Mouse (Mus musculus): Measurements from ENCODE around the gene Mbnl2. TPM values are rescaled to one million over a fixed set of nuclear protein-coding genes. Genes with fewer than 3 reads are reported as not detected.

Gene Mbnl2
- total and polyA plus RNA-seq, 3 experiments: 23.8 to 28.9 (median 23.9) TPM

DNA sequence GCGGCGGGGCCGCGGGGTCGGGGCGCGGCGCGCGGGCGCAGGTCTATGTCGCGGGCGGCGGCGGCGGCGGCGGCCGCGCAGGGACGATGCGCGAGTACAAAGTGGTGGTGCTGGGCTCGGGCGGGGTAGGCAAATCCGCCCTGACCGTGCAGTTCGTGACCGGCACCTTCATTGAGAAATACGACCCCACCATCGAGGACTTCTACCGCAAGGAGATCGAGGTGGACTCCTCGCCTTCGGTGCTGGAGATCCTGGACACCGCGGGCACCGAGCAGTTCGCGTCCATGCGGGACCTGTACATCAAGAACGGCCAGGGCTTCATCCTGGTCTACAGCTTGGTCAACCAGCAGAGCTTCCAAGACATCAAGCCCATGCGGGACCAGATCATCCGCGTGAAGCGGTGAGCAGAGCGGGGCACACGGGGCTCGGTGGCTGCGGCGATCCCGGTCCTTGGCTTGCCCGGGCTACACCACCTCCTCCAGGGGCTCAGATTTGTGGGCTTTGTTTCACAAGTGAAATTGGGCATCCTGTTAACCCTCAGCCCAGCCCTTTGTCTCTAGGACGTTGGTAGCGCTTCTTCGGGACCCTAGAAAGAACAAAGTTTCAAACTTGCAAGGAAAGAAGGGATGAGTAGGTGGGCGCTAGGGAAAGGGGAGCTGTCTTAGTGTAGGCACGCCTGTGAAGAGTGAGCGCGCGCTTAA, 203.3 kb downstream of the Mbnl2 start:
- H3K9me3 ChIP-seq (replicated peaks; ENCODE audit: low read length): no peaks in the 10 kb centered on the region
- peak overlapping the region; percentile 45 for H3K9ac ChIP-seq (ENCODE audit: insufficient read depth, low read depth)
- peak overlapping the region; percentile 53 to 92 (median 78) for H3K4me3 ChIP-seq (replicated peaks in 1 of 3; ENCODE audit: low read depth in 2 of 3, low read length in 2 of 3, poor library complexity in 1 of 3)
- H3K79me2 ChIP-seq (replicated peaks; ENCODE audit: control insufficient read depth, extremely low read depth, insufficient read depth, poor library complexity, severe bottlenecking): no peaks in the 10 kb centered on the region
- H3K36me3 ChIP-seq (replicated peaks in 1 of 2; ENCODE audit: control insufficient read depth in 1 of 2, insufficient read depth in 1 of 2, low read length in 1 of 2): no peaks in the 10 kb centered on the region
- peak; percentile 6 for DNase-seq (ENCODE audit: extremely low read depth)
- peak overlapping the region; percentile 76 for H3K4me2 ChIP-seq (ENCODE audit: insufficient read depth, low read depth, poor library complexity, severe bottlenecking)
- dilution Hi-C loops (cut with MboI; ENCODE audit: extremely low pct_ligation_motif_present, extremely low pct_unique_long_range_greater_than_20kb, low sequenced_read_pairs) (no loop called here), in situ Hi-C loops (cut with MboI; ENCODE audit: low pct_ligation_motif_present, low pct_unique_long_range_greater_than_20kb, low sequenced_read_pairs) (no loop called here)
- H3K27me3 ChIP-seq (replicated peaks): no peaks in the 10 kb centered on the region
- peaks cover 0 to 13% of the 10 kb centered on the region in 2 experiments; a peak in 3 of 4 replicates for H3K4me1 ChIP-seq (ENCODE audit: control insufficient read depth in 1 of 2, insufficient read depth in 2 of 2)
- H3K27ac ChIP-seq (ENCODE audit: insufficient read depth, low read depth): no peak overlapping the region
- TF ChIP-seq MYC (IDR thresholded peaks at IDR 0.05; ENCODE audit: low read depth, low read length) (no peak), SIN3A (IDR thresholded peaks at IDR 0.05; ENCODE audit: low read length) (no peak), NRF1 (IDR thresholded peaks at IDR 0.05; ENCODE audit: low read depth, low read length) (0 out of 2 replicates have a peak, but pooled peaks have one; percentile 28), RAD21 (IDR thresholded peaks at IDR 0.05; ENCODE audit: low read depth, low read length) (no peak), ZNF384 (IDR thresholded peaks at IDR 0.05; ENCODE audit: low read depth, low read length) (no peak), POLR2A (IDR thresholded peaks at IDR 0.05; ENCODE audit: low read depth, low read length) (no peak)

DNA sequence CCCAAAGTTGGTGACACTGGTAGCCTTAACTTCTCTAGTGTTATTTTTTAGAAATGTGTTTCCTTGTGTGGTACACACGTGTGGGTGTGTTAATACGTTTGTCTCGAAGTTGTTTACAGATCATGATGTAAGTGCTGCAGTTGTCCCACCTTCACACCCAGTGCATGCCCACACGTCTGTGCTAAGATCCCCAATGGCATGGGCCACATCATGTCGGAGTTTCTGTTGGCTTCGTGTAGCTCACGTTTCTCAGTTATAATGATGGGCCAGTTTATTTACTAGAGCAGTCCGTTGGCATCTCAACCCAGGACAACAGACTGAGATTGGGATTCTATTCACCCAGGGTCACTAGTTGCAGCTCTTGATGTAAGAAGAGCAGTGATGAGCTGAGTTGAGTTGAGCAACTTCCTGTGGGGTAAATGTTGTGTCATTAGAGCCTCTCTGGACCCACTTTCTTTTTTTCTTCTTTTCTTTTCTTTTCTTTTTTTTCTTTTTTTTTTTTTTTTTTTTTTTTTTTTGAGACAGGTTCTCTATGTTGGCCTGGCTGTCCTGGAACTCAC, 205.0 kb downstream of the Mbnl2 start:
- H3K4me2 ChIP-seq (ENCODE audit: insufficient read depth, low read depth, poor library complexity, severe bottlenecking): no peak overlapping the region
- no peak for DNase-seq (ENCODE audit: extremely low read depth)
- H3K27ac ChIP-seq (ENCODE audit: insufficient read depth, low read depth): no peak overlapping the region

DNA sequence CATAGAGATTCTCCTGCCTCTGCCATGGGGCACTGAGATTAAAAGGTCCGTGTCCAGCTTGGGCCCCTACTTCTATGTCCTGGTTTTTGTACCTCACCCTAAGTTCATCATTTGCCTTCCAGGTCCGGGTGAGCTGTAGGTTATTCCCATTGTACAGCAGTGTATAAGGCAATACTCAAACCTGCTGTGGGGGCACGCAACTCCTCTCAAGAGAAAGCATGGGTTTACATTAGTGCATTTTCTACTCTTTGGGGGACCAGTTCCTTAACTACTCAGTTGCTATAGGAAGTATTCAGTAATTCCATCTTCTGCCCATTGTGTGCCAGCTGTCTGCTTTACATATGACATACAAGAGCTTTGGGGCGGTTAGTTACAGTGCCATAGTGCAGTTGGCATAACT, 205.5 kb downstream of the Mbnl2 start:
- Histone ChIP-seq H3K9me3 (replicated peaks; ENCODE audit: low read length) (no peaks in the 10 kb centered on the region), H3K4me1 (ENCODE audit: control insufficient read depth in 1 of 2, insufficient read depth in 2 of 2) (peaks cover 0 to 13% of the 10 kb centered on the region in 2 experiments; a peak in 3 of 4 replicates), H3K36me3 (replicated peaks in 1 of 2; ENCODE audit: control insufficient read depth in 1 of 2, insufficient read depth in 1 of 2, low read length in 1 of 2) (no peaks in the 10 kb centered on the region), H3K79me2 (replicated peaks; ENCODE audit: control insufficient read depth, extremely low read depth, insufficient read depth, poor library complexity, severe bottlenecking) (no peaks in the 10 kb centered on the region), H3K27me3 (replicated peaks) (no peaks in the 10 kb centered on the region), H3K4me3 (replicated peaks in 1 of 3; ENCODE audit: low read depth in 2 of 3, low read length in 2 of 3, poor library complexity in 1 of 3) (no peak overlapping the region), H3K27ac (ENCODE audit: insufficient read depth, low read depth) (no peak overlapping the region), H3K4me2 (ENCODE audit: insufficient read depth, low read depth, poor library complexity, severe bottlenecking) (no peak overlapping the region), H3K9ac (ENCODE audit: insufficient read depth, low read depth) (no peak overlapping the region)
- in situ Hi-C loops (cut with MboI; ENCODE audit: low pct_ligation_motif_present, low pct_unique_long_range_greater_than_20kb, low sequenced_read_pairs): no loop called here
- TF ChIP-seq CTCF (conservative IDR thresholded peaks at IDR 0.05 in 1 of 2, IDR thresholded peaks at IDR 0.05 in 1 of 2; ENCODE audit: low read depth in 2 of 2, low read length in 2 of 2) (no peak), NRF1 (IDR thresholded peaks at IDR 0.05; ENCODE audit: low read depth, low read length) (no peak), KAT2A (IDR thresholded peaks at IDR 0.05; ENCODE audit: insufficient replicate concordance, low read length) (no peak)
- no peak for DNase-seq (ENCODE audit: extremely low read depth)
- dilution Hi-C loops (cut with MboI; ENCODE audit: extremely low pct_ligation_motif_present, extremely low pct_unique_long_range_greater_than_20kb, low sequenced_read_pairs): no loop called here

More for the DNA sequence above, 205.0 kb downstream of the Mbnl2 start:
- Histone ChIP-seq H3K9ac (ENCODE audit: insufficient read depth, low read depth) (no peak overlapping the region), H3K36me3 (replicated peaks in 1 of 2; ENCODE audit: control insufficient read depth in 1 of 2, insufficient read depth in 1 of 2, low read length in 1 of 2) (no peaks in the 10 kb centered on the region), H3K9me3 (replicated peaks; ENCODE audit: low read length) (no peaks in the 10 kb centered on the region), H3K27me3 (replicated peaks) (no peaks in the 10 kb centered on the region), H3K4me3 (replicated peaks in 1 of 3; ENCODE audit: low read depth in 2 of 3, low read length in 2 of 3, poor library complexity in 1 of 3) (no peak overlapping the region), H3K4me1 (ENCODE audit: control insufficient read depth in 1 of 2, insufficient read depth in 2 of 2) (peaks cover 0 to 13% of the 10 kb centered on the region in 2 experiments; a peak in 3 of 4 replicates), H3K79me2 (replicated peaks; ENCODE audit: control insufficient read depth, extremely low read depth, insufficient read depth, poor library complexity, severe bottlenecking) (no peaks in the 10 kb centered on the region)
- in situ Hi-C loops (cut with MboI; ENCODE audit: low pct_ligation_motif_present, low pct_unique_long_range_greater_than_20kb, low sequenced_read_pairs) (no loop called here), dilution Hi-C loops (cut with MboI; ENCODE audit: extremely low pct_ligation_motif_present, extremely low pct_unique_long_range_greater_than_20kb, low sequenced_read_pairs) (no loop called here)
- TF ChIP-seq CHD1 (IDR thresholded peaks at IDR 0.05; ENCODE audit: low read depth, low read length): no peak
- no peak for TF ChIP-seq RAD21 (IDR thresholded peaks at IDR 0.05; ENCODE audit: low read depth, low read length)
- no peak for TF ChIP-seq MAZ (IDR thresholded peaks at IDR 0.05; ENCODE audit: low read depth, low read length)
- no peak for TF ChIP-seq IRF4 (IDR thresholded peaks at IDR 0.05; ENCODE audit: low read depth, low read length)
- TF ChIP-seq CHD2 (IDR thresholded peaks at IDR 0.05; ENCODE audit: low read length): no peak
- TF ChIP-seq BHLHE40 (IDR thresholded peaks at IDR 0.05; ENCODE audit: low read depth, low read length): no peak
- no peak for TF ChIP-seq POLR2A (IDR thresholded peaks at IDR 0.05; ENCODE audit: low read depth, low read length)
- no peak for TF ChIP-seq MYC (IDR thresholded peaks at IDR 0.05; ENCODE audit: low read depth, low read length)
- TF ChIP-seq ZKSCAN1 (IDR thresholded peaks at IDR 0.05; ENCODE audit: borderline replicate concordance, low read depth, low read length): no peak
- no peak for TF ChIP-seq EP300 (IDR thresholded peaks at IDR 0.05; ENCODE audit: low read length)
- no peak for TF ChIP-seq ZNF384 (IDR thresholded peaks at IDR 0.05; ENCODE audit: low read depth, low read length)
- no peak for TF ChIP-seq UBTF (IDR thresholded peaks at IDR 0.05; ENCODE audit: low read depth, low read length)
- no peak for TF ChIP-seq ELF1 (IDR thresholded peaks at IDR 0.05; ENCODE audit: low read depth, low read length)
- no peak for TF ChIP-seq KAT2A (IDR thresholded peaks at IDR 0.05; ENCODE audit: insufficient replicate concordance, low read length)
- TF ChIP-seq GABPA (IDR thresholded peaks at IDR 0.05; ENCODE audit: insufficient replicate concordance, low read depth, low read length): no peak
- TF ChIP-seq SMC3 (IDR thresholded peaks at IDR 0.05; ENCODE audit: low read depth, low read length): no peak

Data from CH12.LX (cell line).